Mouse (Mus musculus): ENCODE results near the gene Mras. TPM values are rescaled to one million over a fixed set of nuclear protein-coding genes. Genes with fewer than 3 reads are reported as not detected.

Mras gene
- total RNA-seq, 2 experiments from 2014 or later: 151 to 157 TPM

Other genes with a start within 250 kb of the Mras start
- not detected for gene Faiml, start 200.1 kb downstream of the Mras start, total RNA-seq (2021)
- 10 to 100 TPM; 15.1 to 31.5 TPM for gene Cep70, start 194.0 kb downstream of the Mras start, total RNA-seq (2021)
- 1 to 10 TPM; 1.1 to 1.2 TPM for gene Esyt3, start 78.8 kb downstream of the Mras start, total RNA-seq (2021)
- gene Nme9, start 14.1 kb upstream of the Mras start, total RNA-seq (2021): not detected
- 10 to 100 TPM; 49.5 to 52.4 TPM for gene Armc8, start 131.5 kb upstream of the Mras start, total RNA-seq (2021)
- 10 to 100 TPM; 13.2 to 13.3 TPM for gene Dbr1, start 138.4 kb upstream of the Mras start, total RNA-seq (2021)
- gene A4gnt, start 175.1 kb upstream of the Mras start, total RNA-seq (2021): under 1 TPM; 0.23 to 0.25 TPM
- gene Dzip1l, start 192.1 kb upstream of the Mras start, total RNA-seq (2021): 10 to 100 TPM; 21.6 to 29.7 TPM

Data from left cerebral cortex, postnatal 36 days (tissue).